Mouse (Mus musculus): ENCODE measurements around the gene Hectd4. TPM values are rescaled to one million over a fixed set of nuclear protein-coding genes. Genes with fewer than 3 reads are reported as not detected.

Gene Hectd4
- polyA plus RNA-seq, 1 experiment from 2014 or later: 3.3 TPM

DNA sequence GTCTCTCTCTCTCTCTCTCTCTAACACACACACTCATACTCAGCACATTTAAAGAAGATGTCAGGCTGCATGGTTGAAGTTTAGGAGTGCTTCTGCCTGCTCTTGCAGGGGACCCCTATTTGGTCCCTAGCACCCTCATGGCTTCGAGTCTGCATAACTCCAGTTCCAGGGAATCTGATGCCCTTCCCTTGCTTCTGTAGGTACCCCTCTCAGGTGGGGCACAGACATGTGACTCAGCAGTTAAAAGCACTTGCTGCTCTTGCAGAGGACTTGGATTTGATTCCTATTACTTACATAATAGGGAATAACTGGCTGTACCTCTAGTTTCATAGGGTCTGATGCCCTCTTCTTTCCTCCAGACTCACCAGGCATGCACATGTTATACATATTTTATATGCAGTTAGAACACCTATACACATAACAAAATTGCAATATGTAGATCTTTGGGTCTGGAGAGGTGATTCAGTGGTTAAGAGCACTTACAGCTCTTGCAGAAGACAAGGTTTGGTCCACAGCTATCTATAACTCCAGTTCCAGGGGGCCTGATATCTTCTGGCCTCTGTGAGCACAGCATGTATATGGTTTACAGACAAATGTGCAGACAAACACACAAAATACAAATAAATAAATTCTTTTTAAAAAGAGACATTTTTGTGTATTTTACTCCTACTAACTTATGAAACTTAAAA, 23.8 kb downstream of the Hectd4 start:
- Histone ChIP-seq H3K9me3 (ENCODE audit: low read length) (no peaks in the 10 kb centered on the region), H3K4me2 (ENCODE audit: low read depth, low read length) (peak overlapping the region; percentile 60), H3K9ac (replicated peaks) (0 out of 2 replicates have a peak overlapping the region, but pooled peaks have one; percentile 21), H3K36me3 (replicated peaks; ENCODE audit: insufficient read depth, low read length) (peaks cover 8% of the 10 kb centered on the region; the same call in 1 of the 2 replicates), H3K4me3 (ENCODE audit: low read depth, low read length) (no peak overlapping the region), H3K4me1 (ENCODE audit: insufficient read depth) (peaks cover 64% of the 10 kb centered on the region), H3K27me3 (ENCODE audit: insufficient read depth, low read length) (no peaks in the 10 kb centered on the region), H3K27ac (ENCODE audit: low read depth) (peak overlapping the region; percentile 91)
- no peak for DNase-seq
- ATAC-seq: no peak
- TF ChIP-seq EP300 (IDR thresholded peaks at IDR 0.05; ENCODE audit: low read depth): no peak
- TF ChIP-seq CTCF (IDR thresholded peaks at IDR 0.05; ENCODE audit: low read depth): no peak
- WGBS (ENCODE audit: insufficient replicate concordance): 64% methylated on average over 1 of the region's 1 CpGs

DNA sequence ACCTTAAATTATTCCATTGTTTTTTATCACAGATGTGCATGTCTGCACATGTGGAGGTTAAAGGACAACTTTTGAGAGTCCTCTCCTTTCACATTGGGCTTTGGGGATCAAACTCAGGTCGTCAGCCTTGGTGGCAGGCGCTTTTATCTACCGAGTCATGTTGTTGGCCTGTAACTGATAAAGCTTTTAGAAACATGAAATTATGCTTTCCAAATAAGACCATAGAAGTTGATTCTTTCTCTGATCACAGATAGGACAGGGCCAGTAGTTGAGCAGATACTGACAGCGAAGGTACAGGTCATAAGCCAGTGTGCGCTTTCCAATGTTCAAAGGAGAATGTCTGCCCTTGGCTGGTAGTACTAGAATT, 24.3 kb downstream of the Hectd4 start:
- no peak overlapping the region for H3K4me3 ChIP-seq (ENCODE audit: low read depth, low read length)
- 50% methylated on average over 5 of the region's 5 CpGs for WGBS (ENCODE audit: insufficient replicate concordance)
- H3K9ac ChIP-seq (replicated peaks): peak overlapping the region; percentile 47
- H3K27ac ChIP-seq (ENCODE audit: low read depth): peak overlapping the region; percentile 91
- H3K27me3 ChIP-seq (ENCODE audit: insufficient read depth, low read length): no peaks in the 10 kb centered on the region
- no peaks in the 10 kb centered on the region for H3K9me3 ChIP-seq (ENCODE audit: low read length)
- H3K36me3 ChIP-seq (replicated peaks; ENCODE audit: insufficient read depth, low read length): peaks cover 8% of the 10 kb centered on the region; the same call in 1 of the 2 replicates
- TF ChIP-seq EP300 (IDR thresholded peaks at IDR 0.05; ENCODE audit: low read depth) (peak; percentile 88), CTCF (IDR thresholded peaks at IDR 0.05; ENCODE audit: low read depth) (no peak)
- DNase-seq (no peak), ATAC-seq (0 out of 2 replicates have a peak, but pooled peaks have one; percentile 17)
- H3K4me2 ChIP-seq (ENCODE audit: low read depth, low read length): peak overlapping the region; percentile 60
- H3K4me1 ChIP-seq (ENCODE audit: insufficient read depth): peaks cover 67% of the 10 kb centered on the region

GRCm38 (mm10) chr5:121245201-121245600, 25.2 kb downstream of the Hectd4 start:
- H3K4me3 ChIP-seq (ENCODE audit: low read depth, low read length): no peak overlapping the region
- no peaks in the 10 kb centered on the region for H3K9me3 ChIP-seq (ENCODE audit: low read length)
- no peak for DNase-seq
- H3K36me3 ChIP-seq (replicated peaks; ENCODE audit: insufficient read depth, low read length): peaks cover 8% of the 10 kb centered on the region; the same call in 1 of the 2 replicates
- peaks cover 65% of the 10 kb centered on the region for H3K4me1 ChIP-seq (ENCODE audit: insufficient read depth)
- no peak for ATAC-seq
- H3K27ac ChIP-seq (ENCODE audit: low read depth): peak overlapping the region; percentile 91
- H3K9ac ChIP-seq (replicated peaks): no peak overlapping the region
- peak overlapping the region; percentile 60 for H3K4me2 ChIP-seq (ENCODE audit: low read depth, low read length)
- no peaks in the 10 kb centered on the region for H3K27me3 ChIP-seq (ENCODE audit: insufficient read depth, low read length)
- WGBS (ENCODE audit: insufficient replicate concordance): 64% methylated on average over 7 of the region's 7 CpGs
- TF ChIP-seq EP300 (IDR thresholded peaks at IDR 0.05; ENCODE audit: low read depth): no peak
- no peak for TF ChIP-seq CTCF (IDR thresholded peaks at IDR 0.05; ENCODE audit: low read depth)

- H3K36me3 ChIP-seq (replicated peaks; ENCODE audit: insufficient read depth, low read length): peaks cover 16% of the 10 kb centered on the region
- no peak overlapping the region for H3K4me2 ChIP-seq (ENCODE audit: low read depth, low read length)
- ATAC-seq: peak; percentile 39; the same call in 1 of the 2 replicates
- no peak for DNase-seq
- TF ChIP-seq EP300 (IDR thresholded peaks at IDR 0.05; ENCODE audit: low read depth) (no peak), CTCF (IDR thresholded peaks at IDR 0.05; ENCODE audit: low read depth) (peak; percentile 46)
- no peak overlapping the region for H3K9ac ChIP-seq (replicated peaks)
- peaks cover 42% of the 10 kb centered on the region for H3K4me1 ChIP-seq (ENCODE audit: insufficient read depth)
- no peaks in the 10 kb centered on the region for H3K27me3 ChIP-seq (ENCODE audit: insufficient read depth, low read length)
- H3K9me3 ChIP-seq (ENCODE audit: low read length): no peaks in the 10 kb centered on the region
- no peak overlapping the region for H3K4me3 ChIP-seq (ENCODE audit: low read depth, low read length)
- 0 out of 2 replicates have a peak overlapping the region, but pooled peaks have one; percentile 4 for H3K27ac ChIP-seq (ENCODE audit: low read depth)
- 65% methylated on average over 3 of the region's 3 CpGs for WGBS (ENCODE audit: insufficient replicate concordance)
Measured at GRCm38 (mm10) chr5:121248766-121249394, 28.9 kb downstream of the Hectd4 start.

GRCm38 (mm10) chr5:121249693-121250092, 29.7 kb downstream of the Hectd4 start:
- Histone ChIP-seq H3K4me1 (ENCODE audit: insufficient read depth) (peaks cover 34% of the 10 kb centered on the region), H3K9me3 (ENCODE audit: low read length) (no peaks in the 10 kb centered on the region), H3K9ac (replicated peaks) (no peak overlapping the region), H3K27me3 (ENCODE audit: insufficient read depth, low read length) (no peaks in the 10 kb centered on the region), H3K36me3 (replicated peaks; ENCODE audit: insufficient read depth, low read length) (peaks cover 21% of the 10 kb centered on the region), H3K27ac (ENCODE audit: low read depth) (0 out of 2 replicates have a peak overlapping the region, but pooled peaks have one; percentile 29), H3K4me2 (ENCODE audit: low read depth, low read length) (no peak overlapping the region), H3K4me3 (ENCODE audit: low read depth, low read length) (no peak overlapping the region)
- WGBS (ENCODE audit: insufficient replicate concordance): 55% methylated on average over 3 of the region's 3 CpGs
- TF ChIP-seq EP300 (IDR thresholded peaks at IDR 0.05; ENCODE audit: low read depth) (no peak), CTCF (IDR thresholded peaks at IDR 0.05; ENCODE audit: low read depth) (no peak)
- no peak for ATAC-seq
- no peak for DNase-seq

- no peaks in the 10 kb centered on the region for H3K9me3 ChIP-seq (ENCODE audit: low read length)
- peak overlapping the region; percentile 51; the same call in 1 of the 2 replicates for H3K27ac ChIP-seq (ENCODE audit: low read depth)
- 56% methylated on average over 8 of the region's 8 CpGs for WGBS (ENCODE audit: insufficient replicate concordance)
- DNase-seq (peak; percentile 38), ATAC-seq (peak; percentile 35; the same call in 1 of the 2 replicates)
- peaks cover 40% of the 10 kb centered on the region for H3K36me3 ChIP-seq (replicated peaks; ENCODE audit: insufficient read depth, low read length)
- H3K9ac ChIP-seq (replicated peaks): no peak overlapping the region
- no peaks in the 10 kb centered on the region for H3K27me3 ChIP-seq (ENCODE audit: insufficient read depth, low read length)
- no peak overlapping the region for H3K4me2 ChIP-seq (ENCODE audit: low read depth, low read length)
- no peak for TF ChIP-seq CTCF (IDR thresholded peaks at IDR 0.05; ENCODE audit: low read depth)
- TF ChIP-seq EP300 (IDR thresholded peaks at IDR 0.05; ENCODE audit: low read depth): no peak
- H3K4me3 ChIP-seq (ENCODE audit: low read depth, low read length): no peak overlapping the region
- peaks cover 29% of the 10 kb centered on the region for H3K4me1 ChIP-seq (ENCODE audit: insufficient read depth)
Measured at GRCm38 (mm10) chr5:121251813-121252212, 31.8 kb downstream of the Hectd4 start.

Measured in liver, postnatal 0 days (tissue).